Mouse (Mus musculus) right cerebral cortex, postnatal 36 days (tissue): ENCODE data around the gene Cacng8.
A peak's percentile ranks its signal among the peaks of the same experiment; 100 is the strongest.

Experiments
- DNase-seq, 2 experiments: peaks; one replicate each; pipeline ENCODE4 v3.0.0; 2022; ENCODE audit warnings: low spot score in 2 of 2, mixed read lengths in 1 of 2

The Cacng8 gene

DNA sequence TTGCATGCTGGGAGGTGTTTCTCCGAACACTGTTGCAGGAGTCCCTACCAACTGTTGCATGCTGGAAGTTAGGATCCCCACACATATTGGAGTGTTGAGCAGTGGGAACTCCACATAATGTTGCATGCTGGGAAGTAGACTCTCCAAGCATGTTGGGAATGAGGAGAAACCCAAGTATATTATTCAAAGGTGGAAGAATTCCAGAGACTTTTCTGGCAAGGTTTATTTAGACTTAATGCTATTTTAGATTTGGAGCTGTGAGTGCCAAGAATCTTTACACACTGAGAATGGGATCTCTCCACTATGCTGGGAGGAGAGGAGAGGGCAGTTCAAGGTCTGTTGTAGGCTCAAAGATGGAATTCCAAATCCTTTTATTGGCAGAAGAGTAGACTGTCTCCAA is 41.6 kb downstream of the Cacng8 start:
- no peak for DNase-seq

DNA sequence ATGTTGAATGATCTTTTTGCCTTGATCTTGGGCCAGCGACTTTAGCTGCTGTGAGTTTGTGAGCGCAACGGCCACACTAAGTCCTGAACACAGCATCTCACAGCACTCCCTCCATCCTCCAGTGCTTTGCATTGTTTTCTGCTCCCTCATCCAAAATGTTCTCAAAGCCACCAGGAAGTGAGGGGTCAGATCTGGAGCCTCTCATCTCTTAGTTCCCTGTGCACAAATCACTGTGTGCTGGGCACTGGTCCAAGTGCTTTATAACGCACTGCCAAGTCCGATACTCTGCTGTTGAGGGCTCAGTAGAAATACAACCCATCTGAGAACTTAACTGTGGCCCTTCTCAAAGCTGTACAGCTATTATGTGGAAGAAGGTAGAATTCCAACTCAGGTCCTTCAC is 47.5 kb downstream of the Cacng8 start:
- no peak for DNase-seq

DNA sequence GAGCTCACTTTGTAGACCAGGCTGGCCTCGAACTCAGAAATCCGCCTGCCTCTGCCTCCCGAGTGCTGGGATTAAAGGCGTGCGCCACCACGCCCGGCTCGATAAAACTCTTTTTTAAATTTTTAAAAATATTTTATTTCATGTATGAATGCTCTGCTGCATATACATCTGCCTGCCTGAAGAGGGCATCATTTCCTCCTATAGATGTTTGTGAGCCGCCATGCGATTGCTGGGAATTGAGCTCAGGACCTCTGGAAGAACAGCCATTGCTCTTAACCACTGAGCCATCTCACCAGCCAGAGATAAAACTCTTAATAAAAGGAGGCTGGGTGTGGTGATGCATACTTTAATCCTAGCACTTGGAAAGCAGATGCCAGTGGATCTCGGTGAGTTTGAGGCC is 49.5 kb downstream of the Cacng8 start:
- DNase-seq, result no peak

DNA sequence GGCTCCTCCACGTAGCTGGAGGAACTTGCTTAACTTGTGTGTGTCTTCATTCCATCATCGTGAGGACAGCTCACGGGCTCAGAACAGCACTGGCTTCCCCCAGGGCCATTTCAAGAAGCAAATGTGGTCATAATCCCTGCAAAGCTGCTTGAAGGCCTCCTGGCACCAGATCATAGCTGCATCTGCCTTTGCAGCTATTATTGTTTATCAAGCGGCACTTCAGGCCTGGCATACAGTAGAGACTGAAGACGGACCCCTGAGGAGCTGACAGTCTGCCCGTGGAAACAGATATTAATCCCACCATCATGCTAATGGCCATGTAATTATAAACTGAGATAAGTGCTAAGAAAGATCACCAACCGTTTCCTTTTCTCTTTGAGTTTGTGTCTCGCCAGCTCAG is 50.0 kb downstream of the Cacng8 start:
- no peak for DNase-seq

DNA sequence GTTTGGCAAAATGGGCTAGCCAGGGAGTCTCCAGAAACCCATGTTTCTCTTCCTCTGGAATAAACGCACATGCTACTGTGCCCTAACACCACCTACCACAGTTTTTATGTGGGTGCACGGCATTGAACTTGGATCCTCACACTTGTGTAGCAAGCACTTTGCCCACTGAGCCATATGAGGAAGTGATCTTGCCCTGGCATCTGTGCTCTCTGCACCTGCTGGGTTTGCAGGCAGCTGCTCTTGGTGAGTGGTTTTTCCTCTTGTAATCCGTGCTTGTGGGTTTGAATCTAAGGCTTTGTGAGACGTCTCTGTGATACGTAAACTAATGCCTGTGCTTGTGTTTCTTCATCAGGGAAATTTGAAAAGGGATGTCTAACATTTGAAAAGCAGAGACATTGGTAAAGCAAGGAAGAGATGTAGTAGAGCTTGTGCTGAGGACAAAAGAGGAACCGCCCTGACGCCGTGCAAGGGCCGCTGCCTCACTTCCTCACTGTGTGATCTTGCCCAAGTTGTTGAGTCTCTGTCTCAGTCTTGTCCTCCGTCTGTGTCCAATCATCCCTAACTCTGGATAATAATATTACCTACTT is 52.1 kb downstream of the Cacng8 start:
- DNase-seq, result no peak

DNA sequence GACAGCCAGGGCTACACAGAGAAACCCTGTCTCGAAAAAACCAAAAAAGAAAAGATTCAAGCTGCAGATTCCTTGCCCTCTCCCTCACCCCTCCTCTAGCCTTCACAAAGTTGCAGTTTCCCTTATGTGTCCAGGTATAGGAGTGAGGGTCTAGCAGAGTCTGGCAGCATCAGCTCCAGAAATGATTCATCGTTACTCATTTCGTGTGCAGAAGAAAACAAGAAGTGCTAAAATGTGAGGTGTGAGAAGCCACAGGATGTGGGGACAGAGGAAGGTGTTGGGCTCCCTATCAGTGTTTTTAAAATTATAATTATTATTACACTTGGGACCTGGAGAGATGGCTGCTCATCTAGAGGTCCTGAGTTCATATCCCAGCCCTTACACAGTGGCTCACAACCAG is 54.2 kb downstream of the Cacng8 start:
- no peak for DNase-seq

DNA sequence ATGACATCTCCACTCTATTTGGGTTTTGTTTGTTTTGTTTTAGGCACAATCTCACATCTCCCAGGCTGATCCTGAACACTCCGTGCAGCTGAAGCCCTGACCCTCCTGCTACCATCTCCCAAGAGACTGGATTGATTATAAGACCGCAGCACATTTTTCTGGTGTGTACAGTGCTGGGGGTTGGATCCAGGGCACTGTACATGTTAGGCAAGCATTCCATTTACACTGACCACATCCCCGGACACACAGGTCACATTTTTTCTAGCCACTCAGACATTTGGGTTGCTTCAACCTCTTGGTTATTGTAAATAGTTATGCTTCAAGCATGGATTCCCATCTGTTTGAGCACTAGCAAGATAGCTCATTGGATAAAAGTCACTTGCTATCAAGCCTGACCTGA is 56.1 kb downstream of the Cacng8 start:
- DNase-seq, result no peak

DNA sequence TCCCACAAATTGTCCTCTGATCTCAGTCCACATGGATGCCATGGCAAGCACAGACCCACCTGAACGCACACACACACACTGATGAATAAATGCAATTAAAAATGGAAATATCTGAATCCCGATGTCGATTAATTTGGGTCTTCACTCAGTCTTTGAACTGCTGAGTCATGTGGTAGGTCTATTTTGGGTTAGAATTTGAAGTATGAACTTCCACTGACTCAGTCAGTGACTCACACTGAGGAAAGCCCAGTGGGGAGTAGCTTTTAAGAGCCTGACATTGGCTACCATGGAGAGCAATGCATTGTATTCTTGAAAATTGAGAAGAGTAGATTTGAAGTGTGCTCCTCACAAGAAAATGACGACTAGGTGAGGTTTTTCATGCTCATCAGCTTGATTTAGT is 56.5 kb downstream of the Cacng8 start:
- DNase-seq, result no peak

DNA sequence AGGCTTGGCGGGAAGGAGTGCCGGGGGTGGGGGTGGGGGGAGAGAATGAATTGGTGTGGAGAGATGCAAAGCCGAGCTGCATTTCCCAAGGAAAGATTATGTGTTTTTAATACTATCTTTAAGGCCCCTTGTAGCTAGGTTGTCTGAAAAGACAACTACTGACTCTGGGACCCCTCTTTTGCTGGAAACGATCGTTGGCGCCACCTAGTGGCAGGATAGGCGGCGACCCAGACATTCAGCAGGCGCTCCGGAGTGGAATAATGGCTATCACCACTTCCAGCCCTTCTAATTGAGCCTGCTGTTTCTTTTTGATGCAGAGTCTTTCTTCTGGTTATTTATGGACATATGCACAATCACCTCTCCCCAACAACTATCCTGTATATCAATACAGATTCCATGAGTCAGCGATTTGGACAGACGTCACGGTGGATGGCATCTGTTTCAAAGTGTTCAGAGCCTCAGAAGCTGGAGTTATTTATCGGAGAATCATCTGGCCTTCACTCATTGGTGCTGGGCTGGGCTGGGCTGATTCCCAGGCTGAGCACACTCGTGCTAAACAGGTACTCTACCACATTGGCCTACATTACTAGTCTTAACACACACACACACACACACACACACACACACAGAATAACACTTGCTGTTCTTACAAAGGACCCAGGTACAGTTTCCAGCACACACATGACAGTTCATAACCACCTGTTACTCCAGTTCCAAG is 58.4 kb downstream of the Cacng8 start:
- DNase-seq, result no peak

DNA sequence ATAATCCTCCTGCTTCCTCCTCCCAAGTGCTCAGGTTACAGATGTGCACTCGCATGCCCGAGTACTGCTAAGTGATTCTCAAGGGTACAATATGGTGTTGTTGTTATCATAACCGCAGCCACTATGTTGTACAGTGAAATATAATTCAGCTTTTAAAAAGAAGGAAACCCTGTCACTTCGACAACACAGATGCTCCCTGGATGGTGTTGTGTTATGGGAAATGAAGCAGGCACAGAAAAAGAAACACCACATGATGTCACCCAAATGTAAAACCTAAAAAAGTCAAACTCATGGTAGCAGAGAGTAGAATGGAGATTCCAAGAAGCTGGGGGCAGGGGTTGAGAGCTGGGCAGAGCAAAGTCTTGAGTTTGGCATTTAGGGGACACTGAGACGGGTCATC is 60.2 kb downstream of the Cacng8 start:
- DNase-seq, result no peak

DNA sequence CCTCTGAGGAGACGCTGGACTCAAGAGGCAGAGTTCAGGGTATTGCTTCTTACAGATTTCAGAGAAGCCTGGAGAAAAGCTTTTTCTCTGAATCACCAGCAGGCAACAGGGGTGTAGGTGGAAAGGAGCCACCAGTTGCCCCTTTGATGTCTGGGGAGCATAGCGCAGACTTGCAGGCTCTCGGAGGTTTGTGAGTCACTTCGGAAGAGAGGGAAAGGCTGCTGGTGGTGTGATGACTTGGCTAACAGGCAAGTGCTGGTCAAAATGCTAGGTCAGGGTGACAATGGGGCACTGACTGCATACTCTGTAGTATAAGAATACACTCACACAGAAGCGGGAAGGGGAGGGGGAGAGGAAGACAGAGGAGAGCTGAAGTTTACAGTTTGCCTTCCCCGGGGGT is 60.7 kb downstream of the Cacng8 start:
- no peak for DNase-seq

DNA sequence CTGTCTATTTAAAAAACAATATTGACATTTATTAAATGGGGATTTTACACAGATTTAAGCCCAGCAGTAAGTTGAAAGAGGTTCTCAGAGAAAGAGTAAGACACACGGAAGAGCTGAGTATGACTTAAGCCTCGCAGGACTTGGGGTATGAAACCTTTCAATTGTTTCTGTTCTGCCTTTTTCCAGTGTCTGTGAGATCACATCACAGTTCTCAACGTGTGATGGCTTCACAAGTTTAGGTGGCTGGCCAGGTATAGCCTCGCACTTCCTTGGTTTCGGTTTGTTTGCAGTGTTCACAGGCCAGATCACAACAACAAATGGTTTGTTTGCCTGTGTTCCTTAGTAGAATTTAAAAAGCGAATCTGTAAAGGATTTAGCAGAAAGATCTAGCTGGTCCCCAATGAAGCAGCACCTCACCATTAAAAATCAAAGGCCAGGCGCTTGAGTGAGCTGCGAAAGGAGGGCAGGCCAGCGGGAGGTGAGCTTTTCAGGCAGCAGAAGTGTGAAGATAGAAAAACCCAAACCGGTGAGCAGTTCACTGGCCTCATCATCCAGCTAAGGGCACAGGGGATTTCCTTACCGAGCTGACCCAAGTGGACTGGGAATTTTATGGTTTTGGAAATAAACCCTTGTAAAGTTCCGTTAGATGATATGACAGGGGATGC is 62.5 kb downstream of the Cacng8 start:
- DNase-seq, result no peak

DNA sequence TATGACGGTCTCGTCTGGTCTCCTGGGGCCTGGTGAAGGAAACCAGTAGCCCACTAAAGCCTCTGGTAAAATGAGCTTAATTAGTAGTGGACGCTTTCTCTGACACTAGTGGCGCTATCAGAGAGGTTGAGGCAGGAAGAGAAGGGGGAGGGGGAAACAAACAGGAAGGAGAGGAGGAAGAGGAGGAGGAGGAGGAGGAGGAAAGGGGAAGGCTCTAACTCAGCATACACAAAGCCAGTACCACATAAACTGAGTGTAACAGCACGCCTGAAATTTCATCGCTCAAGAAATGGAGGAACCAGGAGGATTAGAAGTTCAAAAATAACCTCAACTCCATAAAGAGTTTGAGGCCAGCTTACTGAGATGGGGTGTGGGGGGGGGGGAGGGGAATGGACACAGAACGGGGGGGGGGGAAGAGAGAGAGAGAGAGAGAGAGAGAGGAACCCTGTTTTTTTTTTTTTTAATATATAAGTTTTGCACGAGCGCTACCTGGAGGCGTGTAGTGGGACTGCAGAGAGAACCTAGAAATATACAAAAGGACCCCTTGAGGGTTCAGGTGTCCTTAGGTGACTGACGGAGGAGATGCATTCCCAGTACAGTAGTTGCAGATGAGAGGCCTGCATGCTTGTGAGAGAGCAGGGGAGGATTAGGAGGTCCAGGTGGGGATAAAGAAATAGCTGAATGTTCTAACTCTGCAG is 63.2 kb downstream of the Cacng8 start:
- no peak for DNase-seq

DNA sequence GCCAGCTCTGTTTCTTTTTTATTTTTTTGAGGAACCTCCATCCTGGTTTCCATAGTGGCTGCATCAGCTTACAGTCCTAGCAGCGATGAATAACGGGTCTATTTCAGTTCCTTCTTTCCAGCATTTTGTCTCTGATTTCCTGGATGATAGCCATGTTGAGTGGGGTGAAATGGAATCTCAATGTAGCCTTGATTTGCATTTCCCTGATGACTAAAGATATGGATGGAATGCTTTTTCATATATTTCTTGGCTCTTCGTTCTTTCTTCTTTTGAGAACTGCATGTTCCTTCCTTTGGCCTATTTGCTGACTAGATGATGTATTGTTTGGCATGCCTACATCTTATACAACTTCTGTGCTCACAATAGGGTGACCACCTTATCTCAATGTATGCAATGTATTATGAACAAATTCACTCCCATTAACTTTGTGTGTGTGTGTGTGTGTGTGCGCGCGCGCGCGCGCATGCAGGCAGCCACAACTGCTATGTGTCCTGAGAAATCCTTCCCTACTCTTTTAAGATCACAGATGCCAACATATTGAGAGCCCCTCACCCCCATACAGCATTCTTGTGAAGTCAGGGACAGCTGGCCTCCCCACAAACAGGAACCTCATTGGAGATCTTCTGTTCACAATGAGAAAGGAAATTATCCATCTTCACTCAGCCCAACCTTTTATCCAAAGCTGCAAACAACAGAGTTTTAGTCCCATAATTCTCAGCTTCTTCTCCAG is 66.8 kb downstream of the Cacng8 start:
- DNase-seq, result no peak

DNA sequence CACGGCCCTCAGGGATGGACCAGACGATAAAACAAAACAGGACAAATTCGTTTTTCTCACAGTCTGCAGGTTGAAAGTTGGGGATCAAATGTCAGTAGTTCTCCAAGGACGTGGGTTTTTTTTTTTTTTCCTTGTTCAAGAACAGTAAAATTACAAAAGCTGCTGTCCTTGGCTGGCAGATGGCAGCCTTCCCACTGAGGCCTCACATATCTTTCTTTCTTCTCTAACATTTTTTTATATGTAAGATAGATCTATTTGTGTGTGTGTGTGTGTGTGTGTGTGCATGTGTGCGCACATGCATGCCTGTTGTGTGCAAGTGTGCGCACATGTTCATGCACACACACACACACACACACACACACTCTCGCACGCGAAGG is 67.3 kb downstream of the Cacng8 start:
- no peak for DNase-seq

DNA sequence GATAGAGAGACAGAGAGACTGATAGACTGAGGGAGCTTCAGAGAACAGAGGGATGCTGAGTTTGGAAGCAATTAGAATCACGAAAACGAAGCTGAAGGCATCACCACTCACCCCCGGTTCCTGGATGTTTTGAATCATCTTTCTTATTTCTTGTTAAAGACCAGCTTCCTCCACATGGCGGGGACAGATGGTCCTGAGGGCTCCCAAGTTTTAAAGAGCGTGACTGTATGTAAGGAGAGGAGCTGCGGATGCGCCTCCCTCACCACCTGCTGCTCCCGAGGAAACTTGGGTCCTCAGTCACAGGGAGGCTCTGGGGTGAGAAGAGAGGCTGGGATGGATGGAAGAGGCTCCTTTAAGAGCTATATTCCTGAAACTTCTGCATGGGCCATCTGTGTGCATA is 69.8 kb downstream of the Cacng8 start:
- peak; percentile 74 to 75 for DNase-seq

DNA sequence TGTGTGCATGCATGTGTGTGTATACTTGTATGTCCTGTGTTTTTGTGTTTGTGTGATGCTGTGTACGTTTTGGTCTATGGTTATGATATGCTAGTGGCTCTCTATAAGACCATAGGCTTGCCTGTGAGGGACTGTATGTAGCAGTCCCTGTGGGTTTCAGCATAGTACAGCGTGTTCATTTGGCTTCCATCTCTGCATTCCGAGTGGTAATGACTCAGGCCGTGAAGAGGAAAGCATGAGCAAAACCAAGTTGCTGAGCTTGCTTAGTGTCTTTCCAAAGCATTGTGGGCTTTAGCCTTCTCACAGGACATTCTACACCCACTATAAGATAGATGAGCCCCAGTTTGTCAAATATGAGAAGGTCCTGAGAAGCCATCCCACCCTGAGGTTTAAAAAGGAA is 72.8 kb downstream of the Cacng8 start:
- no peak for DNase-seq
